Mouse (Mus musculus) cerebellum, adult 2 months (tissue): Measurements from ENCODE around the gene Lrrc66. TPM values are rescaled to one million over a fixed set of nuclear protein-coding genes. Genes with fewer than 3 reads are reported as not detected.
"Not testable (repeated sequence)": the region's sequence is repeated elsewhere in the genome, so short reads cannot be mapped to it uniquely, and the experiment has no call there.

Experiments used
- DNase-seq, 2 experiments: peaks; one replicate each; pipeline ENCODE4 v3.0.0; 2021
- H3K27ac ChIP-seq: fragments of 200-500 bp; 2 replicates; pipeline ENCODE4 v1.5.1; 2012; ENCODE audit warnings: low read length, control low read depth, inconsistent platforms; ENCODE audit not compliant: insufficient read depth
- H3K27me3 ChIP-seq: fragments of 200-500 bp; 2 replicates; pipeline ENCODE4 v1.6.1; 2012; ENCODE audit warnings: inconsistent platforms, mild to moderate bottlenecking, low read length, moderate library complexity; ENCODE audit not compliant: control insufficient read depth, insufficient read depth
- H3K4me1 ChIP-seq: fragments of 200-500 bp; 2 replicates; pipeline ENCODE4 v1.6.1; 2011; ENCODE audit warnings: low read length; ENCODE audit not compliant: control insufficient read depth, insufficient read depth
- H3K4me3 ChIP-seq: fragments of 200-500 bp; replicated peaks from 2 replicates; pipeline ENCODE3; 2011; ENCODE audit warnings: mild to moderate bottlenecking, low read depth, low read length, control low read depth; ENCODE audit not compliant: insufficient read depth
- CTCF ChIP-seq: fragments of 200-500 bp; IDR thresholded peaks from 2 replicates; pipeline ENCODE4 v1.5.1; 2011; ENCODE audit warnings: low read depth, mild to moderate bottlenecking, control low read depth, low read length, moderate library complexity, borderline replicate concordance; ENCODE audit not compliant: insufficient read depth
- POLR2A ChIP-seq: fragments of 200-500 bp; IDR thresholded peaks from 2 replicates; pipeline ENCODE4 v1.6.1; 2011; ENCODE audit warnings: low read length, control low read depth, borderline replicate concordance; ENCODE audit not compliant: insufficient read depth
- WGBS: fragments of 180-500 bp; shearing (Covaris S2); methylation state at CpG from one replicate; pipeline ENCODE4 v1.1.7; 2018; 5-methylcytosine and 5-hydroxymethylcytosine counted together
- polyA plus RNA-seq: library from polyadenylated mRNA; depleted of rRNA; stranded (reverse); fragments of >200 nt; gene quantifications from 2 replicates; pipeline ENCODE4 v1.2.3, GENCODE M21; 2012

Lrrc66 gene
- polyA plus RNA-seq, 1 experiment: not detected

DNA sequence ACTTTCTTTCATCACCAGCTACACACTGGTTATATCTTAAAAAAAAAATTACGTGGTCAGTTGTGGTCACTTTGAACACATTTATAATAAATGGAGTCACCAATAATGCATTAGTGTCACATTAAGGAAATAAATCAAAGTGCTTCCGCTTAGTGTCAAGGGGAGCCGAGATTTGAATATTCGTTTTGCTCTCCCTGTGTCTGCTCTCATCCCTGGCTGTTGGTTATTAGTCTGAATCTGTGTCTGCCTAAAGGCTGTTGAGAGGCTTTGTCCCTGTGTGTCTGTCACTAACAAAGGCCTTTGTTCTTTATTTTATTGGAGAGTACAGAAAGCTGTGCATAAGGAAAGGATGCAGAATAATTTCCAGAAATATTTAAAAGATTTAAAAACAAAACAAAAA lies 45.7 kb downstream of the Lrrc66 start:
- Histone ChIP-seq H3K27ac (no peak overlapping the region), H3K4me3 (no peak overlapping the region)
- 90% methylated on average over 4 of the region's 4 CpGs for WGBS

DNA sequence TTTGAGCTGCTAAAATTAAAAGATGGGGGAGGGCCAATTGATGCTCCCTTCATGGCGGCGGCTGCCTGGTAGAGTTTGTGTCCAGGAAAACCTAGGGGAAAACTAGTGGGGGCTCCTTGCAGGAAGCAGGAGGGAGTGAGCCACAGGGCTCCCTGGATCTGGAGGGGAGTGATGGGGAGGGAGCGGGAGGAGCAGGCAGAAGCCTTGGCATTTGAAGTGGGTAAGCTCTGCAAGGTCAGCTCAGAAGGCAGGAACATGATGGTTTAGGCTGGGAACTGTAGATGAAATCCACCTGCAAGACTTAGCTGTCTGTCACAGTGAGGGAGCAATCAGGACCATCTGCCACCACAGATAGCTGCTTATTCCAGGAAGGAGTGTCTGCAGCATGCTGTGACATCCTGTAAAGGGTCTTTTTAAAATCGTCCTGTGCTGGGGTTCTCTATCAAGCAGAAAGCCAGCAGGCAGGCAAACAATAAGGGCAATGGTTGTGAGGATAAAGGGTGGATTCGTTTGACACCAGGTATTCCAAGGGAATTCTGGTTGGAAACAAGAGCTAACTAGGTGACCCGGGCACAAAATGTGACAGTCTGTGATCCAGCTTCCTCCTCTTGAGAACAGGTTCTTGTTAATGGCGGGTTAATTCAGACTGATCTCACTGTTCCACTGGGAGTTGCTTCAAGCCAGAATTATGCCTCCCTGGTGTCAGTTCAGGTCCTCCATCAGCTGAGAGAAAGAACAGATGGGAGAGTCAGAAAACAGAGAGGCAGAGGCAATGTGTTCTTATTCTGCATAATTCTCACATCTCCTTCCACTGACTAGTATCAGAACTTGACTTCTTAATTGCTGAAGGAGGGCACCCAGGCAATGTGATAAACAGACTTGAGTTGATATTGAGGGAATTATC lies 46.9 kb downstream of the Lrrc66 start:
- peak; percentile 45 to 55 for DNase-seq
- H3K27me3 ChIP-seq: no peaks in the 10 kb centered on the region
- WGBS: 12% methylated on average over 7 of the region's 7 CpGs
- peaks cover 4% of the 10 kb centered on the region; the same call in 1 of the 2 replicates for H3K4me1 ChIP-seq
- no peak overlapping the region for H3K27ac ChIP-seq
- no peak for TF ChIP-seq CTCF
- TF ChIP-seq POLR2A: no peak
- no peak overlapping the region for H3K4me3 ChIP-seq

More for the DNA sequence above, 45.7 kb downstream of the Lrrc66 start:
- peaks cover 4% of the 10 kb centered on the region; the same call in 1 of the 2 replicates for H3K4me1 ChIP-seq
- no peaks in the 10 kb centered on the region for H3K27me3 ChIP-seq
- no peak for DNase-seq
- TF ChIP-seq POLR2A (no peak), CTCF (no peak)

DNA sequence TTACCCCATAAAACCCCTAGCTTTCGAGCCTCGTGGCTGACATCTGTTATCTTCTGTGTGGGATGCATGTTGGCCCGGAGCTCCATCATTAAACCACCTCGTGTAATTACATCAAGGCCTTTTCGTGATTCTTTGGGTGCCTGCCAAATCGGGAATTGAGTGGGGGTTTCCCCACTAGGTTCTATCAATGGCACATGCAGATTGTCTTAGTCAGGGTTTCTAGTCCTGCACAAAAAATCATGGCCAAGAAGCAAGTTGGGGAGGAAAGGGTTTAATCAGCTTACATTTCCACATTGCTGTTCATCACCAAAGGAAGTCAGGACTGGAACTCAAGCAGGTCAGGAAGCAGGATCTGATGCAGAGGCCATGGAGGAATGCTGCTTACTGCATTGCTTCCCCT lies 48.3 kb downstream of the Lrrc66 start:
- DNase-seq, H3K27ac ChIP-seq, H3K4me1 ChIP-seq, H3K27me3 ChIP-seq, H3K4me3 ChIP-seq: not testable (repeated sequence)
- WGBS: 38% methylated on average over 6 of the region's 6 CpGs

DNA sequence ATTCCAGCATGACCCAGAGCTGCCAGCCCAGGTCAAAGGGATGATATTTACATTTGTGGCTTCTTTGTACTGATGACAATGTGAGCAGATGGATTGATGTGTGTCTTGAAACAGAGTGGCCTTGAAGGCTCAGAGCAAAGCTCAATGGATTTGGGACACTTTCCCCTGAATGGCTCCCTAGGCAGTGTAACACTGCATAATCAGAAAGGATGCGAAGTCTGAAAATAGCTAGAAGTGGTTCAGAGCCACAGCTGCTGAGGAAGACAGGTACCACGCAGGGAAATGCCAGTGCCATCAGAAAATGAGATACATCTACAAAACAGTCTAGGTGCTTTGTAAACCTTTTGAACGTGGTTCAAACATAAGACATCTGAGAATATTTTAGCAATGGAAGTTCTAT lies 54.2 kb downstream of the Lrrc66 start:
- TF ChIP-seq CTCF (no peak), POLR2A (no peak)
- 78% methylated on average over 3 of the region's 3 CpGs for WGBS

DNA sequence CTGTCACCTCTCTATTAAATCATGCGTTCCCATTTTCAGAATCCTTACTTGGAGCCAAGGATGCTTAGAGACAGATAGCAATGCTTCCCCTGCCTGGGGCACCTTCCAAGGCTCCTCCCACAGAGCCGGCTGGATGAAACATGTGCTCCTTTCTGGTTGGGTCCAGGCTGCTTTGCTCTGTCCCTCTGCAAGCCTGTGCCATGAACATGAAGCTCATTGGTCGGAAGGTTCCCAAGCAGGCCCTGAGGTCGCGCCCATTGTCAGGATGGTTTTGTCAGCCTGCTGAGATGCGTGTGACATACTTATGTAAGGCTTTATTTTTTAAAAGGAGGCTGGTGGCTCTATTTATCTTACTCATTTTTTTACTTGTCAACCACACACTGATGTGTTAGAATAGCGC lies 55.6 kb downstream of the Lrrc66 start:
- TF ChIP-seq POLR2A: no peak
- no peak for TF ChIP-seq CTCF
- WGBS: 54% methylated on average over 7 of the region's 7 CpGs
- H3K4me1 ChIP-seq: no peaks in the 10 kb centered on the region
- no peak overlapping the region for H3K4me3 ChIP-seq
- H3K27me3 ChIP-seq: no peaks in the 10 kb centered on the region
- no peak overlapping the region for H3K27ac ChIP-seq
- no peak for DNase-seq

More for the DNA sequence above, 54.2 kb downstream of the Lrrc66 start:
- Histone ChIP-seq H3K4me1 (no peaks in the 10 kb centered on the region), H3K27ac (no peak overlapping the region), H3K27me3 (no peaks in the 10 kb centered on the region), H3K4me3 (no peak overlapping the region)
- DNase-seq: no peak

DNA sequence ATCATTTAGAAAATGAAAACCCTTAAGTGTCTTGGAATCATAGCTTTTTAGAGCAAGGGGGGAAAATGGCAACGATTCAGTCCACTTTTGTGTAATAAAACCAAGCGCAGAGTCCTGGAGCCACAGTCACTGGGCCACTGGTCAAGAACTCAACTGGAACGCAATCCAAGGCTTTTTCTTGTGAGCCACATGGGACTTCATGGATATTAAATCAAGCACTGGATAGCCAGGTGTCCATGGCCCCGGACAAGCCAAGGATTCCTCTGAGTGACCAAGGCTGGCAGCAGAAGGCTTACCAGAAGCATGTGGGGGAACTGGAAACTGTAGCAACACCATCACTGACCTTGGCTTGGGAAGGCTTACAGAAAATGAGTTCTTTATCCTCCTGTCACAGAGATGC lies 57.7 kb downstream of the Lrrc66 start:
- Histone ChIP-seq H3K4me3 (no peak overlapping the region), H3K4me1 (no peaks in the 10 kb centered on the region), H3K27ac (no peak overlapping the region), H3K27me3 (no peaks in the 10 kb centered on the region)
- no peak for DNase-seq
- 36% methylated on average over 4 of the region's 4 CpGs for WGBS
- no peak for TF ChIP-seq POLR2A
- no peak for TF ChIP-seq CTCF

DNA sequence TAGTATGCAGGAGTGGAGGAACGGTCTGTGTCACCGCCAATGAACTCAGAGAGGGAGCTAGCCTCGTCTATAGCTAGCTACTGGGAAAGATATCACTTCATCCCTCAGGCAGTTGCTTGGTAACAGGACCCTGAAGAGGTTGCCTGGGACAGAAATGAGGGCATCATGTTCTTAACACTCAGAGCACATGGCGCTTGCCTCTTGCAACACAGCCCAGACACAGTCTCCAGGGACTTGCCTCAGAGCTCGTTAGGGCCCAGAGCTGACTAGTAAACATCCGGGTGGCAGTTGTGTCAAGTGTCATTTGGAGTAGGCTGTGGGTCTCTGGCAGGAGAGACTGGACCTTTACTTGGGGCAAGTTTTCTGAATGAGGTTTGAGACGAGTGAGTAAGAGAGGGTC lies 58.5 kb downstream of the Lrrc66 start:
- Histone ChIP-seq H3K27ac (no peak overlapping the region), H3K27me3 (no peaks in the 10 kb centered on the region), H3K4me1 (no peaks in the 10 kb centered on the region), H3K4me3 (no peak overlapping the region)
- WGBS: 74% methylated on average over 7 of the region's 7 CpGs
- no peak for TF ChIP-seq POLR2A
- no peak for TF ChIP-seq CTCF
- no peak for DNase-seq

DNA sequence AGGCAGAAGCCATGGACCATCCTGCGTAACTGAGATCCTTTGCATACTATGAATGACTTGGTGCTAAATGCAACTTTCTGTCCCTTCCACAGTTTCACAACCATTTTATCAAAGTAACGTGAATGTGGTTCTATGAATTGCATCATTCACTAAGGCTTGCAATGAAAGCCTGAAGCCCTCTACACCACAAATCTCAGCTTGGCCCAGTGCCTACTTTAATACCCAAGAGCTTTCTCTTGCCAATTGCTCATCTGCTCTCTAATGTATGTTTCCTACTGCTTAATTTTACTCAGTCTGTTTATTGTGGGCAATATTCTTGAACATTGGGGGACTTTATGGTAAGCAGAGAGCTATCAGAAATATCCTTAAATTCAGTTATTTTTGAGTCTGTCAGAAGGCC lies 59.5 kb downstream of the Lrrc66 start:
- no peak for DNase-seq
- no peaks in the 10 kb centered on the region for H3K4me1 ChIP-seq
- H3K27ac ChIP-seq: no peak overlapping the region
- WGBS: 73% methylated on average over 2 of the region's 2 CpGs
- TF ChIP-seq CTCF (no peak), POLR2A (no peak)
- H3K27me3 ChIP-seq: no peaks in the 10 kb centered on the region
- H3K4me3 ChIP-seq: no peak overlapping the region
